21 mouse cellular contexts compared by ENCODE assay signal in genomic region chr5:114718483-114718882, GRCm38 (mm10). TPM values are rescaled to one million over a fixed set of nuclear protein-coding genes. Genes with fewer than 3 reads are reported as not detected.
A peak's percentile ranks its signal among the peaks of the same experiment; 100 is the strongest.
DNase-seq lines count a peak whose midpoint lies in the region; ATAC-seq and TF ChIP-seq lines count a peak whose summit lies in the region.
"Had no signal": no experiment of that assay in that cellular context is flagged by ENCODE, and none has a peak within 500 bp of the region (broad histone marks: within the 10 kb centered on the region; RNA-seq: fewer than 3 reads in every experiment).

No protein-coding gene starts in this region.

- peak; percentile 36 for ATAC-seq in Patski
- no peak; the same call in 1 of the 2 replicates for ATAC-seq in intestine, embryonic 15.5 days
- ATAC-seq in midbrain, embryonic 15.5 days (replicated peaks) = no peak
- ATAC-seq: CD4-positive, CD25-positive, alpha-beta regulatory T cell, adult 4 months; midbrain, embryonic 13.5 days had no signal

- in situ Hi-C loops in Patski (cut with MboI; ENCODE audit: low pct_unique_long_range_greater_than_20kb) = no loop called here

- no peaks in the 10 kb centered on the region for H3K9me3 ChIP-seq in intestine, embryonic 15.5 days
- no peaks in the 10 kb centered on the region for H3K9me3 ChIP-seq in midbrain, embryonic 15.5 days
- H3K9me3 ChIP-seq: G1E; heart, embryonic 12.5 days; hindbrain, embryonic 15.5 days; limb, embryonic 13.5 days; liver, embryonic 13.5 days; lung, embryonic 15.5 days; midbrain, embryonic 13.5 days; stomach, embryonic 15.5 days had no signal

- peak overlapping the region; percentile 55 for H3K27ac ChIP-seq in kidney, adult 2 months (ENCODE audit: insufficient read depth, low read depth, low read length)
- H3K27ac ChIP-seq in intestine, embryonic 15.5 days = no peak overlapping the region
- H3K27ac ChIP-seq in midbrain, embryonic 15.5 days = no peak overlapping the region
- H3K27ac ChIP-seq: hindbrain, embryonic 15.5 days; limb, embryonic 13.5 days; liver, embryonic 13.5 days; lung, embryonic 15.5 days; midbrain, embryonic 13.5 days; stomach, embryonic 15.5 days had no signal

- POLR2A ChIA-PET in Patski (lab: Charles Lee) = interaction anchor here (0.6 to 1.8 kb wide), 3 partner anchors 11 to 56 kb away, joined by 3 to 6 read pairs (median 5); partner anchors contain the start of gene Ankrd13a

- H3K4me1 ChIP-seq in kidney, adult 2 months (ENCODE audit: control insufficient read depth, insufficient read depth, low read length) = peaks cover 15% of the 10 kb centered on the region
- H3K4me1 ChIP-seq in intestine, embryonic 15.5 days (replicated peaks) = peaks cover 4% of the 10 kb centered on the region; the same call in 1 of the 2 replicates
- H3K4me1 ChIP-seq in midbrain, embryonic 15.5 days = no peaks in the 10 kb centered on the region
- H3K4me1 ChIP-seq: heart, embryonic 12.5 days; hindbrain, embryonic 15.5 days; lung, embryonic 15.5 days; midbrain, embryonic 13.5 days; stomach, embryonic 15.5 days had no signal

- no peak for TF ChIP-seq POLR2A in kidney, adult 2 months (IDR thresholded peaks at IDR 0.05; ENCODE audit: low read depth, low read length)

- 52% methylated on average over 13 of the region's 13 CpGs for WGBS in kidney, adult 2 months
- WGBS in intestine, embryonic 15.5 days = 85% methylated on average over 13 of the region's 13 CpGs
- WGBS in midbrain, embryonic 15.5 days = 87% methylated on average over 13 of the region's 13 CpGs

- CTCF ChIA-PET in Patski (lab: Charles Lee) = interaction anchor here (0.8 to 1.3 kb wide), 2 partner anchors 9 to 16 kb away, joined by 3 to 6 read pairs; no protein-coding TSS in a partner anchor

- no peak overlapping the region for H3K9ac ChIP-seq in intestine, embryonic 15.5 days
- H3K9ac ChIP-seq in midbrain, embryonic 15.5 days = no peak overlapping the region
- H3K9ac ChIP-seq: heart, embryonic 12.5 days; hindbrain, embryonic 15.5 days; limb, embryonic 13.5 days; liver, embryonic 13.5 days; lung, embryonic 15.5 days; midbrain, embryonic 13.5 days; stomach, embryonic 15.5 days had no signal

- H3K36me3 ChIP-seq in kidney, adult 2 months (ENCODE audit: control insufficient read depth, insufficient read depth, low read length) = no peaks in the 10 kb centered on the region
- peaks cover 24% of the 10 kb centered on the region for H3K36me3 ChIP-seq in intestine, embryonic 15.5 days
- peaks cover 53% of the 10 kb centered on the region for H3K36me3 ChIP-seq in midbrain, embryonic 15.5 days (replicated peaks)

- no peak overlapping the region for H3K4me3 ChIP-seq in kidney, adult 2 months (ENCODE audit: insufficient read depth, low read depth, low read length)
- no peak overlapping the region for H3K4me3 ChIP-seq in intestine, embryonic 15.5 days (replicated peaks)
- no peak overlapping the region for H3K4me3 ChIP-seq in midbrain, embryonic 15.5 days
- H3K4me3 ChIP-seq: heart, embryonic 12.5 days; hindbrain, embryonic 15.5 days; limb, embryonic 13.5 days; liver, embryonic 13.5 days; lung, embryonic 15.5 days; midbrain, embryonic 13.5 days; stomach, embryonic 15.5 days had no signal

- TF ChIP-seq CTCF in kidney, adult 2 months (conservative IDR thresholded peaks at IDR 0.05; ENCODE audit: insufficient read depth, insufficient read length, low read depth, low read length) = no peak
- TF ChIP-seq CTCF in Patski (IDR thresholded peaks at IDR 0.05) = no peak

- no peaks in the 10 kb centered on the region for H3K27me3 ChIP-seq in kidney, adult 2 months (replicated peaks; ENCODE audit: control insufficient read depth, insufficient read depth, low read length)
- H3K27me3 ChIP-seq in Patski = no peaks in the 10 kb centered on the region
- H3K27me3 ChIP-seq in intestine, embryonic 15.5 days (replicated peaks) = no peaks in the 10 kb centered on the region
- H3K27me3 ChIP-seq in midbrain, embryonic 15.5 days (replicated peaks) = no peaks in the 10 kb centered on the region
- H3K27me3 ChIP-seq: heart, embryonic 12.5 days; hindbrain, embryonic 15.5 days; limb, embryonic 13.5 days; liver, embryonic 13.5 days; lung, embryonic 15.5 days; midbrain, embryonic 13.5 days; stomach, embryonic 15.5 days had no signal

- 0 out of 2 replicates have a peak overlapping the region, but pooled peaks have one; percentile 13 for H3K4me2 ChIP-seq in intestine, embryonic 15.5 days (replicated peaks)
- no peak overlapping the region for H3K4me2 ChIP-seq in midbrain, embryonic 15.5 days
- H3K4me2 ChIP-seq: heart, embryonic 12.5 days; hindbrain, embryonic 15.5 days; limb, embryonic 13.5 days; liver, embryonic 13.5 days; lung, embryonic 15.5 days; midbrain, embryonic 13.5 days; stomach, embryonic 15.5 days had no signal

- DNase-seq in kidney, adult 2 months = no peak
- DNase-seq in kidney, postnatal 4 days = no peak
- DNase-seq in Patski (ENCODE audit: low read depth, low spot score) = peak; percentile 66
- DNase-seq in cerebellum, adult 8-10 months = peak; percentile 87
- DNase-seq in heart, postnatal 4 days = no peak
- no peak for DNase-seq in urinary bladder, postnatal 14 days (ENCODE audit: low spot score)
- DNase-seq: embryo, embryonic 11 days; heart, postnatal 14 days; liver, embryonic 13.5 days; right cerebral cortex, postnatal 25 days; thymus, adult 2 months had no signal

RNA-seq across cellular contexts. Expression of gene Tchp, which starts 10.9 kb away (rescaled TPM):
- 11.4 and 12.1 TPM in 2 replicates for polyA plus RNA-seq in kidney, adult 2 months (2012; rRNA removed)
- 24.5 TPM for polyA plus RNA-seq in Patski (2021)
- polyA plus RNA-seq in intestine, embryonic 15.5 days (2015; fragmentation: Nextera tagmentation; extraction: Ambion mirVana) = 9.2 and 10.5 TPM in 2 replicates
- 1 to 10 TPM; 5.3 to 6.8 TPM for total RNA-seq in heart, postnatal 4 days (2021)
- polyA plus RNA-seq in midbrain, embryonic 15.5 days (2015; fragmentation: Nextera tagmentation; extraction: Ambion mirVana) = 15.6 and 15.9 TPM in 2 replicates

RNA-seq across cellular contexts. Expression of gene Gltp, which starts 27.7 kb away (rescaled TPM):
- polyA plus RNA-seq in kidney, adult 2 months (2012; rRNA removed) = 89.1 and 95.7 TPM in 2 replicates
- polyA plus RNA-seq in Patski (2021) = 61.4 TPM
- 99.7 and 103 TPM in 2 replicates for polyA plus RNA-seq in intestine, embryonic 15.5 days (2015; fragmentation: Nextera tagmentation; extraction: Ambion mirVana)
- total RNA-seq in heart, postnatal 4 days (2021) = 10 to 100 TPM; 24.4 to 26.8 TPM
- 34.5 and 39.1 TPM in 2 replicates for polyA plus RNA-seq in midbrain, embryonic 15.5 days (2015; fragmentation: Nextera tagmentation; extraction: Ambion mirVana)

RNA-seq across cellular contexts. Expression of gene Ankrd13a, which starts 56.0 kb away (rescaled TPM):
- polyA plus RNA-seq in kidney, adult 2 months (2012; rRNA removed) = 47.7 and 51.6 TPM in 2 replicates
- polyA plus RNA-seq in Patski (2021) = 144 TPM
- 55.1 and 55.3 TPM in 2 replicates for polyA plus RNA-seq in intestine, embryonic 15.5 days (2015; fragmentation: Nextera tagmentation; extraction: Ambion mirVana)
- total RNA-seq in heart, postnatal 4 days (2021) = 10 to 100 TPM; 60.6 to 60.8 TPM
- 31.1 and 34.7 TPM in 2 replicates for polyA plus RNA-seq in midbrain, embryonic 15.5 days (2015; fragmentation: Nextera tagmentation; extraction: Ambion mirVana)

RNA-seq across cellular contexts. Expression of gene Git2, which starts 56.8 kb away (rescaled TPM):
- polyA plus RNA-seq in kidney, adult 2 months (2012; rRNA removed) = 30.5 and 32.3 TPM in 2 replicates
- 53.6 TPM for polyA plus RNA-seq in Patski (2021)
- 30.7 and 31.7 TPM in 2 replicates for polyA plus RNA-seq in intestine, embryonic 15.5 days (2015; fragmentation: Nextera tagmentation; extraction: Ambion mirVana)
- total RNA-seq in heart, postnatal 4 days (2021) = 10 to 100 TPM; 38.8 to 49.5 TPM
- polyA plus RNA-seq in midbrain, embryonic 15.5 days (2015; fragmentation: Nextera tagmentation; extraction: Ambion mirVana) = 51.6 and 52.9 TPM in 2 replicates

Comparison
In these comparisons a context has a peak if more than half of its experiments do, and no peak if none do; other contexts are left out.
1. DNase-seq: peak in Patski (single experiment) and cerebellum, adult 8-10 months (single experiment); none in kidney, adult 2 months (single experiment), kidney, postnatal 4 days (0 of 2), heart, postnatal 4 days (single experiment) and urinary bladder, postnatal 14 days (single experiment).